16 mouse cellular contexts compared by ENCODE assay signal in genomic region chr17:31487433-31488060, GRCm38 (mm10). TPM values are rescaled to one million over a fixed set of nuclear protein-coding genes. Genes with fewer than 3 reads are reported as not detected.
DNase-seq lines count a peak whose midpoint lies in the region; ATAC-seq and TF ChIP-seq lines count a peak whose summit lies in the region.
"Had no signal": no experiment of that assay in that cellular context is flagged by ENCODE, and none has a peak within 500 bp of the region (broad histone marks: within the 10 kb centered on the region; RNA-seq: fewer than 3 reads in every experiment).

No protein-coding gene starts in this region.

- WGBS in kidney, adult 2 months = 29% methylated on average over 6 of the region's 6 CpGs
- WGBS in kidney, embryonic 14.5 days = 24% methylated on average over 6 of the region's 6 CpGs
- 26% methylated on average over 6 of the region's 6 CpGs for WGBS in hindbrain, embryonic 16.5 days
- WGBS in kidney, embryonic 15.5 days = 30% methylated on average over 6 of the region's 6 CpGs
- 18% methylated on average over 6 of the region's 6 CpGs for WGBS in midbrain, embryonic 15.5 days

- H3K27ac ChIP-seq in kidney, adult 2 months (ENCODE audit: insufficient read depth, low read depth, low read length) = peak overlapping the region; percentile 65
- no peak overlapping the region for H3K27ac ChIP-seq in kidney, embryonic 14.5 days (ENCODE audit: low read depth, low read length)
- peak overlapping the region; percentile 66; the same call in 1 of the 2 replicates for H3K27ac ChIP-seq in hindbrain, embryonic 16.5 days (ENCODE audit: low read depth, low read length)
- peak overlapping the region; percentile 45; the same call in 1 of the 2 replicates for H3K27ac ChIP-seq in kidney, embryonic 15.5 days
- peak overlapping the region; percentile 12; the same call in 1 of the 2 replicates for H3K27ac ChIP-seq in midbrain, embryonic 15.5 days
- H3K27ac ChIP-seq: heart, adult 2 months; liver, embryonic 15.5 days had no signal

- H3K27me3 ChIP-seq in kidney, adult 2 months (replicated peaks; ENCODE audit: control insufficient read depth, insufficient read depth, low read length) = no peaks in the 10 kb centered on the region
- H3K27me3 ChIP-seq in kidney, embryonic 14.5 days (ENCODE audit: control insufficient read depth, insufficient read depth, low read length) = no peaks in the 10 kb centered on the region
- H3K27me3 ChIP-seq in hindbrain, embryonic 16.5 days (replicated peaks; ENCODE audit: control insufficient read depth, insufficient read depth, low read length) = no peaks in the 10 kb centered on the region
- H3K27me3 ChIP-seq in kidney, embryonic 15.5 days = no peaks in the 10 kb centered on the region; the same call in 1 of the 2 replicates
- H3K27me3 ChIP-seq in midbrain, embryonic 15.5 days (replicated peaks) = no peaks in the 10 kb centered on the region
- H3K27me3 ChIP-seq: liver, embryonic 15.5 days had no signal

- no peak for TF ChIP-seq POLR2A in kidney, adult 2 months (IDR thresholded peaks at IDR 0.05; ENCODE audit: low read depth, low read length)

- H3K9ac ChIP-seq in kidney, embryonic 14.5 days (ENCODE audit: low read depth, low read length) = no peak overlapping the region
- no peak overlapping the region for H3K9ac ChIP-seq in hindbrain, embryonic 16.5 days (ENCODE audit: low read depth, low read length)
- H3K9ac ChIP-seq in kidney, embryonic 15.5 days = no peak overlapping the region
- H3K9ac ChIP-seq in midbrain, embryonic 15.5 days = no peak overlapping the region
- H3K9ac ChIP-seq: liver, embryonic 15.5 days had no signal

- ATAC-seq in kidney, embryonic 14.5 days (ENCODE audit: low FRiP score, low TSS enrichment) = no peak
- no peak for ATAC-seq in hindbrain, embryonic 16.5 days
- no peak for ATAC-seq in kidney, embryonic 15.5 days (replicated peaks; ENCODE audit: low FRiP score)
- 0 out of 2 replicates have a peak, but pooled peaks have one; percentile 16 for ATAC-seq in midbrain, embryonic 15.5 days (replicated peaks)
- ATAC-seq: Patski had no signal

- TF ChIP-seq CTCF in kidney, adult 2 months (conservative IDR thresholded peaks at IDR 0.05; ENCODE audit: insufficient read depth, insufficient read length, low read depth, low read length) = no peak

- H3K4me1 ChIP-seq in kidney, adult 2 months (ENCODE audit: control insufficient read depth, insufficient read depth, low read length) = peaks cover 10% of the 10 kb centered on the region
- H3K4me1 ChIP-seq in kidney, embryonic 14.5 days (ENCODE audit: control insufficient read depth, insufficient read depth, low read length) = no peaks in the 10 kb centered on the region
- no peaks in the 10 kb centered on the region; the same call in none of the 2 replicates for H3K4me1 ChIP-seq in hindbrain, embryonic 16.5 days (ENCODE audit: control insufficient read depth, insufficient read depth, low read depth, low read length)
- peaks cover 15% of the 10 kb centered on the region; the same call in 1 of the 2 replicates for H3K4me1 ChIP-seq in kidney, embryonic 15.5 days
- H3K4me1 ChIP-seq in midbrain, embryonic 15.5 days = peaks cover 15% of the 10 kb centered on the region
- H3K4me1 ChIP-seq: liver, embryonic 15.5 days had no signal

- no peak overlapping the region for H3K4me3 ChIP-seq in kidney, adult 2 months (ENCODE audit: insufficient read depth, low read depth, low read length)
- H3K4me3 ChIP-seq in kidney, embryonic 14.5 days (ENCODE audit: low read length) = no peak overlapping the region
- no peak overlapping the region for H3K4me3 ChIP-seq in hindbrain, embryonic 16.5 days (ENCODE audit: low read length)
- no peak overlapping the region for H3K4me3 ChIP-seq in kidney, embryonic 15.5 days (replicated peaks)
- H3K4me3 ChIP-seq in midbrain, embryonic 15.5 days = no peak overlapping the region
- H3K4me3 ChIP-seq: heart, adult 2 months; liver, embryonic 15.5 days had no signal

- peak; percentile 55 for DNase-seq in kidney, adult 2 months
- DNase-seq in adrenal gland, adult 18-20 months (ENCODE audit: low spot score in 2 of 2) = no peak
- DNase-seq in gastrocnemius, postnatal 10 days = no peak
- DNase-seq: adrenal gland, adult 8-10 months; cerebellum, postnatal 36 days; heart, adult 2 months; heart, postnatal 4 days; layer of hippocampus, adult 9-11 months; left cerebral cortex, postnatal 4 days; lung, postnatal 4 days had no signal

- H3K9me3 ChIP-seq in kidney, embryonic 14.5 days (ENCODE audit: control insufficient read depth, low read length) = no peaks in the 10 kb centered on the region
- H3K9me3 ChIP-seq in hindbrain, embryonic 16.5 days (ENCODE audit: control insufficient read depth, low read length) = no peaks in the 10 kb centered on the region
- no peaks in the 10 kb centered on the region for H3K9me3 ChIP-seq in kidney, embryonic 15.5 days (replicated peaks)
- H3K9me3 ChIP-seq in midbrain, embryonic 15.5 days = no peaks in the 10 kb centered on the region
- H3K9me3 ChIP-seq: liver, embryonic 15.5 days had no signal

- H3K4me2 ChIP-seq in kidney, embryonic 14.5 days (replicated peaks; ENCODE audit: low read depth, low read length) = no peak overlapping the region
- H3K4me2 ChIP-seq in hindbrain, embryonic 16.5 days (ENCODE audit: low read length) = no peak overlapping the region
- no peak overlapping the region for H3K4me2 ChIP-seq in kidney, embryonic 15.5 days
- H3K4me2 ChIP-seq in midbrain, embryonic 15.5 days = no peak overlapping the region
- H3K4me2 ChIP-seq: liver, embryonic 15.5 days had no signal

- H3K36me3 ChIP-seq in kidney, adult 2 months (ENCODE audit: control insufficient read depth, insufficient read depth, low read length) = no peaks in the 10 kb centered on the region
- no peaks in the 10 kb centered on the region for H3K36me3 ChIP-seq in kidney, embryonic 14.5 days (ENCODE audit: control insufficient read depth, insufficient read depth, low read length)
- no peaks in the 10 kb centered on the region for H3K36me3 ChIP-seq in hindbrain, embryonic 16.5 days (ENCODE audit: control insufficient read depth, insufficient read depth, low read length)
- H3K36me3 ChIP-seq in kidney, embryonic 15.5 days = no peaks in the 10 kb centered on the region
- no peaks in the 10 kb centered on the region for H3K36me3 ChIP-seq in midbrain, embryonic 15.5 days (replicated peaks)
- H3K36me3 ChIP-seq: liver, embryonic 15.5 days had no signal

RNA-seq across cellular contexts. Expression of gene Wdr4, which starts 32.2 kb away (rescaled TPM):
- 28.3 and 29.6 TPM in 2 replicates for polyA plus RNA-seq in kidney, adult 2 months (2012; rRNA removed)
- polyA plus RNA-seq in kidney, embryonic 14.5 days (2014; fragmentation: Nextera tagmentation; extraction: Ambion mirVana) = 40.6 and 45.7 TPM in 2 replicates
- polyA plus RNA-seq in hindbrain, embryonic 16.5 days (2015; fragmentation: Nextera tagmentation; extraction: Ambion mirVana) = 38.1 and 41.2 TPM in 2 replicates
- polyA plus RNA-seq in kidney, embryonic 15.5 days (2015; fragmentation: Nextera tagmentation; extraction: Ambion mirVana) = 46.5 and 49.6 TPM in 2 replicates
- polyA plus RNA-seq in midbrain, embryonic 15.5 days (2015; fragmentation: Nextera tagmentation; extraction: Ambion mirVana) = 42.2 and 45.3 TPM in 2 replicates
- 10 to 100 TPM; 17.6 to 18.4 TPM for total RNA-seq in adrenal gland, adult 18-20 months (2021)
- 10 to 100 TPM in 1 of 2 experiments, 1 to 10 TPM in 1; 8.9 to 11.0 TPM for total RNA-seq in gastrocnemius, postnatal 10 days (2021)

RNA-seq across cellular contexts. Expression of gene Ndufv3, which starts 32.4 kb away (rescaled TPM):
- polyA plus RNA-seq in kidney, adult 2 months (2012; rRNA removed) = 387 and 475 TPM in 2 replicates
- 231 and 270 TPM in 2 replicates for polyA plus RNA-seq in kidney, embryonic 14.5 days (2014; fragmentation: Nextera tagmentation; extraction: Ambion mirVana)
- 431 and 478 TPM in 2 replicates for polyA plus RNA-seq in hindbrain, embryonic 16.5 days (2015; fragmentation: Nextera tagmentation; extraction: Ambion mirVana)
- polyA plus RNA-seq in kidney, embryonic 15.5 days (2015; fragmentation: Nextera tagmentation; extraction: Ambion mirVana) = 261 TPM in 2 replicates
- 426 and 433 TPM in 2 replicates for polyA plus RNA-seq in midbrain, embryonic 15.5 days (2015; fragmentation: Nextera tagmentation; extraction: Ambion mirVana)
- total RNA-seq in adrenal gland, adult 18-20 months (2021) = 100 to 1,000 TPM; 450 to 534 TPM
- total RNA-seq in gastrocnemius, postnatal 10 days (2021) = 100 to 1,000 TPM; 426 to 454 TPM
